Mouse (Mus musculus) testis, adult 2 months (tissue): ENCODE results near the gene Gm10715. TPM values are rescaled to one million over a fixed set of nuclear protein-coding genes. Genes with fewer than 3 reads are reported as not detected.
"Not testable (repeated sequence)": the region's sequence is repeated elsewhere in the genome, so short reads cannot be mapped to it uniquely, and the experiment has no call there.

Experiments
- H3K27ac ChIP-seq: fragments of 200-500 bp; 2 replicates; pipeline ENCODE4 v1.5.1; 2012; ENCODE audit warnings: low read depth, low read length; ENCODE audit not compliant: control insufficient read depth, insufficient read depth
- H3K27me3 ChIP-seq: fragments of 200-500 bp; 2 replicates; pipeline ENCODE4 v1.6.1; 2012; ENCODE audit warnings: mild to moderate bottlenecking, low read length, moderate library complexity; ENCODE audit not compliant: control insufficient read depth, insufficient read depth
- H3K36me3 ChIP-seq: fragments of 200-500 bp; 2 replicates; pipeline ENCODE4 v1.6.1; 2012; ENCODE audit warnings: mild to moderate bottlenecking, low read length; ENCODE audit not compliant: control insufficient read depth, insufficient read depth
- H3K4me1 ChIP-seq: fragments of 200-500 bp; 2 replicates; pipeline ENCODE4 v1.6.1; 2012; ENCODE audit warnings: low read length; ENCODE audit not compliant: control insufficient read depth, insufficient read depth
- H3K4me3 ChIP-seq: fragments of 200-500 bp; 2 replicates; pipeline ENCODE4 v1.5.1; 2012; ENCODE audit warnings: low read depth, mild to moderate bottlenecking, low read length, moderate library complexity, mixed read lengths; ENCODE audit not compliant: control insufficient read depth
- polyA plus RNA-seq: library from polyadenylated mRNA; depleted of rRNA; stranded (reverse); fragments of >200 nt; gene quantifications from 2 replicates; pipeline ENCODE4 v1.2.3, GENCODE M21; 2012

Gene Gm10715
- polyA plus RNA-seq, 1 experiment, result not detected

DNA sequence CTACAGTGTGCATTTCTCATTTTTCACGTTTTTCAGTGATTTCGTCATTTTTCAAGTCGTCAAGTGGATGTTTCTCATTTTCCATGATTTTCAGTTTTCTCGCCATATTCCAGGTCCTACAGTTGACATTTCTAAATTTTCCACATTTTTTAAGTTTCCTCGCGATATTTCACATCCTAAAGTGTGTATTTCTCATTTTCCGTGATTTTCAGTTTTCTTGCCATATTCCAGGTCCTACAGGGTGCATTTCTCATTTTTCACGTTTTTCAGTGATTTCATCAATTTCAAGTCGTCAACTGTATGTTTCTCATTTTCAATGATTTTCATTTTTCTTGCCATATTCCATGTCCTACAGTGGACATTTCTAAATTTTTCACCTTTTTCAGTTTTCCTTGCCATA, 21.3 kb upstream of the Gm10715 start, which contains the start of gene Gm10720:
Gene Gm10720 (plus strand): TSS at position 301 of the 400 bp plus-strand sequence.
- H3K27ac ChIP-seq, H3K36me3 ChIP-seq, H3K4me1 ChIP-seq, H3K27me3 ChIP-seq, H3K4me3 ChIP-seq: not testable (repeated sequence)

DNA sequence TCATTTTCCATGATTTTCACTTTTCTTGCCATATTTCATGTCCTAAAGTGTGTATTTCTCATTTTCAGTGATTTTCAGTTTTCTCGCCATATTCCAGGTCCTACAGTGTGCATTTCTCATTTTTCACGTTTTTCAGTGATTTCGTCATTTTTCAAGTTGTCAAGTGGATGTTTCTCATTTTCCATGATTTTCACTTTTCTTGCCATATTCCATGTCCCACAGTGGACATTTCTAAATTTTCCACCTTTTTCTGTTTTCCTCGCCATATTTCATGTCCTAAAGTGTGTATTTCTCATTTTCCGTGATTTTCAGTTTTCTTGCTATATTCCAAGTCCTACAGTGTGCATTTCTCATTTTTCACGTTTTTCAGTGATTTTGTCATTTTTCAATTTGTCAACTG, 20.8 kb upstream of the Gm10715 start:
- H3K36me3 ChIP-seq, H3K4me1 ChIP-seq, H3K27me3 ChIP-seq, H3K4me3 ChIP-seq, H3K27ac ChIP-seq: not testable (repeated sequence)

DNA sequence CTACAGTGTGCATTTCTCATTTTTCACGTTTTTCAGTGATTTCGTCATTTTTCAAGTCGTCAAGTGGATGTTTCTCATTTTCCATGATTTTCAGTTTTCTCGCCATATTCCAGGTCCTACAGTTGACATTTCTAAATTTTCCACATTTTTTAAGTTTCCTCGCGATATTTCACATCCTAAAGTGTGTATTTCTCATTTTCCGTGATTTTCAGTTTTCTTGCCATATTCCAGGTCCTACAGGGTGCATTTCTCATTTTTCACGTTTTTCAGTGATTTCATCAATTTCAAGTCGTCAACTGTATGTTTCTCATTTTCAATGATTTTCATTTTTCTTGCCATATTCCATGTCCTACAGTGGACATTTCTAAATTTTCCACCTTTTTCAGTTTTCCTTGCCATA, 19.6 kb upstream of the Gm10715 start, which contains the start of gene Gm10719:
Gene Gm10719 (plus strand): TSS at position 301 of the 400 bp plus-strand sequence.
- not testable (repeated sequence) for H3K4me3 ChIP-seq, H3K27ac ChIP-seq, H3K36me3 ChIP-seq, H3K4me1 ChIP-seq, H3K27me3 ChIP-seq

DNA sequence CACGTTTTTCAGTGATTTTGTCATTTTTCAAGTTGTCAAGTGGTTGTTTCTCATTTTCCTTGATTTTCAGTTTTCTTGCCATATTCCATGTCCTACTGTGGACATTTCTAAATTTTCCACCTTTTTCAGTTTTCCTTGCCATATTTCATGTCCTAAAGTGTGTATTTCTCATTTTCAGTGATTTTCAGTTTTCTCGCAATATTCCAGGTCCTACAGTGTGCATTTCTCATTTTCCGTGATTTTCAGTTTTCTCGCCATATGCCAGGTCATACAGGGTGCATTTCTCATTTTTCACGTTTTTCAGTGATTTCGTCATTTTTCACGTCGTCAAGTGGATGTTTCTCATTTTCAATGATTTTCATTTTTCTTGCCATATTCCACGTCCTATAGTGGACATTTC, 17.7 kb upstream of the Gm10715 start:
- H3K4me1 ChIP-seq, H3K4me3 ChIP-seq, H3K27me3 ChIP-seq, H3K36me3 ChIP-seq, H3K27ac ChIP-seq: not testable (repeated sequence)

DNA sequence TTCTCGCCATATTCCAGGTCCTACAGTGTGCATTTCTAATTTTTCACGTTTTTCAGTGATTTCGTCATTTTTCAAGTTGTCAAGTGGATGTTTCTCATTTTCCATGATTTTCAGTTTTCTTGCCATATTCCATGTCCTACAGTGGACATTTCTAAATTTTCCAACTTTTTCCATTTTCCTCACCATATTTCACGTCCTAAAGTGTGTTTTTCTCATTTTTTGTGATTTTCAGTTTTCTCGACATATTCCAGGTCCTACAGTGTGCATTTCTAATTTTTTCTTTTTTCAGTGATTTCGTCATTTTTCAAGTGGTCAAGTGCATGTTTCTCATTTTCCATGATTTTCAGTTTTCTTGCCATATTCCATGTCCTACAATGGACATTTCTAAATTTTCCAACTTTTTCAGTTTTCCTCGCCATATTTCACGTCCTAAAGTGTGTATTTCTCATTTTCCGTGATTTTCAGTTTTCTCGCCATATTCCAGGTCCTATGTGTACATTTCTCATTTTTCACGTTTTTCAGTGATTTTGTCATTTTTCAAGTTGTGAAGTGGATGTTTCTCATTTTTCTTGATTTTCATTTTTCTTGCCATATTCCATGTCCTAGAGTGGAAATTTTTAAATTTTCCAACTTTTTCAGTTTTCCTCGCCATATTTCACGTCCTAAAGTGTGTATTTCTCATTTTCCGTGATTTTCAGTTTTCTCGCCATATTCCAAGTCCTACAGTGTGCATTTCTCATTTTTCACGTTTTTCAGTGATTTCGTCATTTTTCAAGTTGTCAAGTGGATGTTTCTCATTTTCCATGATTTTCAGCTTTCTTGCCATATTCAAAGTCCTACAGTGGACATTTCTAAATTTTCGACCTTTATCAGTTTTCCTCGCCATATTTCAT, 16.6 kb upstream of the Gm10715 start:
- not testable (repeated sequence) for H3K4me3 ChIP-seq, H3K4me1 ChIP-seq, H3K27ac ChIP-seq, H3K36me3 ChIP-seq, H3K27me3 ChIP-seq

DNA sequence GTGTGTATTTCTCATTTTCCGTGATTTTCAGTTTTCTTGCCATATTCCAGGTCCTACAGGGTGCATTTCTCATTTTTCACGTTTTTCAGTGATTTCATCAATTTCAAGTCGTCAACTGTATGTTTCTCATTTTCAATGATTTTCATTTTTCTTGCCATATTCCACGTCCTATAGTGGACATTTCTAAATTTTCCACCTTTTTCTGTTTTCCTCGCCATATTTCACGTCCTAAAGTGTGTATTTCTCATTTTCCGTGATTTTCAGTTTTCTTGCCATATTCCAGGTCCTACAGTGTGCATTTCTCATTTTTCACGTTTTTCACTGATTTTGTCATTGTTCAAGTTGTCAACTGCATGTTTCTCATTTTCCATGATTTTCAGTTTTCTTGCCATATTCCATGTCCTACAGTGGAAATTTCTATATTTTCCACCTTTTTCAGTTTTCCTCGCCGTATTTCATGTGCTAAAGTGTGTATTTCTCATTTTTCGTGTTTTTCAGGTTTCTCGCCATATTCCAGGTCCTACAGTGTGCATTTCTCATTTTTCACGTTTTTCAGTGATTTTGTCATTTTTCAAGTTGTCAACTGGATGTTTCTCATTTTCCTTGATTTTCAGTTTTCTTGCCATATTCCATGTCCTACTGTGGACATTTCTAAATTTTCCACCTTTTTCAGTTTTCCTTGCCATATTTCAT, 14.2 kb upstream of the Gm10715 start:
- H3K4me1 ChIP-seq, H3K27me3 ChIP-seq, H3K36me3 ChIP-seq, H3K4me3 ChIP-seq, H3K27ac ChIP-seq: not testable (repeated sequence)

DNA sequence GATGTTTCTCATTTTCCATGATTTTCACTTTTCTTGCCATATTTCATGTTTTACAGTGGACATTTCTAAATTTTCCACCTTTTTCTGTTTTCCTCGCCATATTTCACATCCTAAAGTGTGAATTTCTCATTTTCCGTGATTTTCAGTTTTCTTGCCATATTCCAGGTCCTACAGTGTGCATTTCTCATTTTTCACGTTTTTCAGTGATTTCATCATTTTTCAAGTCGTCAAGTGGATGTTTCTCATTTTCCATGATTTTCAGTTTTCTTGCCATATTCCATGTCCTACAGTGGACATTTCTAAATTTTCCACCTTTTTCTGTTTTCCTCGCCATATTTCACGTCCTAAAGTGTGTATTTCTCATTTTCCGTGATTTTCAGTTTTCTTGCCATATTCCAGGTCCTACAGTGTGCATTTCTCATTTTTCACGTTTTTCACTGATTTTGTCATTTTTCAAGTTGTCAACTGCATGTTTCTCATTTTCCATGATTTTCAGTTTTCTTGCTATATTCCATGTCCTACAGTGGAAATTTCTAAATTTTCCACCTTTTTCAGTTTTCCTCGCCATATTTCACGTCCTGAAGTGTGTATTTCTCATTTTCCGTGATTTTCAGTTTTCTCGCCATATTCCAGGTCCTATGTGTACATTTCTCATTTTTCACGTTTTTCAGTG, 13.2 kb upstream of the Gm10715 start, which contains the start of gene Gm10718:
Gene Gm10718 (plus strand): TSS at position 236 of the 673 bp plus-strand sequence.
- not testable (repeated sequence) for H3K4me1 ChIP-seq, H3K27me3 ChIP-seq, H3K36me3 ChIP-seq, H3K27ac ChIP-seq, H3K4me3 ChIP-seq

DNA sequence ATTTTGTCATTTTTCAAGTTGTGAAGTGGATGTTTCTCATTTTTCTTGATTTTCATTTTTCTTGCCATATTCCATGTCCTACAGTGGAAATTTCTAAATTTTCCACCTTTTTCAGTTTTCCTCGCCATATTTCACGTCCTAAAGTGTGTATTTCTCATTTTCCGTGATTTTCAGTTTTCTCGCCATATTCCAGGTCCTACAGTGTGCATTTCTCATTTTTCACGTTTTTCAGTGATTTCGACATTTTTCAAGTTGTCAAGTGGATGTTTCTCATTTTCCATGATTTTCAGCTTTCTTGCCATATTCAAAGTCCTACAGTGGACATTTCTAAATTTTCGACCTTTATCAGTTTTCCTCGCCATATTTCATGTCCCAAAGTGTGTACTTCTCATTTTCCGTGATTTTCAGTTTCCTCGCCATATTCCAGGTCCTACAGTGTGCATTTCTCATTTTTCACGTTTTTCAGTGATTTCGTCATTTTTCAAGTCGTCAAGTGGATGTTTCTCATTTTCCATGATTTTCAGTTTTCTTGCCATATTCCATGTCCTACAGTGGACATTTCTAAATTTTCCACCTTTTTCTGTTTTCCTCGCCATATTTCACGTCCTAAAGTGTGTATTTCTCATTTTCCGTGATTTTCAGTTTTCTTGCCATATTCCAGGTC, 12.6 kb upstream of the Gm10715 start:
- not testable (repeated sequence) for H3K27ac ChIP-seq, H3K36me3 ChIP-seq, H3K4me3 ChIP-seq, H3K27me3 ChIP-seq, H3K4me1 ChIP-seq

DNA sequence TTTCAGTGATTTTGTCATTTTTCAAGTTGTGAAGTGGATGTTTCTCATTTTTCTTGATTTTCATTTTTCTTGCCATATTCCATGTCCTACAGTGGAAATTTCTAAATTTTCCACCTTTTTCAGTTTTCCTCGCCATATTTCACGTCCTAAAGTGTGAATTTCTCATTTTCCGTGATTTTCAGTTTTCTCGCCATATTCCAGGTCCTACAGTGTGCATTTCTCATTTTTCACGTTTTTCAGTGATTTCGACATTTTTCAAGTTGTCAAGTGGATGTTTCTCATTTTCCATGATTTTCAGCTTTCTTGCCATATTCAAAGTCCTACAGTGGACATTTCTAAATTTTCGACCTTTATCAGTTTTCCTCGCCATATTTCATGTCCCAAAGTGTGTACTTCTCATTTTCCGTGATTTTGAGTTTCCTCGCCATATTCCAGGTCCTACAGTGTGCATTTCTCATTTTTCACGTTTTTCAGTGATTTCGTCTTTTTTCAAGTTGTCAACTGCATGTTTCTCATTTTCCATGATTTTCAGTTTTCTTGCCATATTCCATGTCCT, 11.7 kb upstream of the Gm10715 start, which contains the start of gene Gm10717:
Gene Gm10717 (plus strand): TSS at position 506 of the 556 bp plus-strand sequence.
- not testable (repeated sequence) for H3K27ac ChIP-seq, H3K4me3 ChIP-seq, H3K4me1 ChIP-seq, H3K36me3 ChIP-seq, H3K27me3 ChIP-seq

DNA sequence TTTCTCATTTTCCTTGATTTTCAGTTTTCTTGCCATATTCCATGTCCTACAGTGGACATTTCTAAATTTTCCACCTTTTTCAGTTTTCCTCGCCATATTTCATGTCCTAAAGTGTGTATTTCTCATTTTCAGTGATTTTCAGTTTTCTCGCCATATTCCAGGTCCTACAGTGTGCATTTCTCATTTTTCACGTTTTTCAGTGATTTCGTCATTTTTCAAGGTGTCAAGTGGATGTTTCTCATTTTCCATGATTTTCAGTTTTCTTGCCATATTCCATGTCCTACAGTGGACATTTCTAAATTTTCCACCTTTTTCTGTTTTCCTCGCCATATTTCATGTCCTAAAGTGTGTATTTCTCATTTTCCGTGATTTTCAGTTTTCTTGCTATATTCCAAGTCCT, 11.0 kb upstream of the Gm10715 start:
- H3K4me1 ChIP-seq, H3K36me3 ChIP-seq, H3K27me3 ChIP-seq, H3K4me3 ChIP-seq, H3K27ac ChIP-seq: not testable (repeated sequence)

DNA sequence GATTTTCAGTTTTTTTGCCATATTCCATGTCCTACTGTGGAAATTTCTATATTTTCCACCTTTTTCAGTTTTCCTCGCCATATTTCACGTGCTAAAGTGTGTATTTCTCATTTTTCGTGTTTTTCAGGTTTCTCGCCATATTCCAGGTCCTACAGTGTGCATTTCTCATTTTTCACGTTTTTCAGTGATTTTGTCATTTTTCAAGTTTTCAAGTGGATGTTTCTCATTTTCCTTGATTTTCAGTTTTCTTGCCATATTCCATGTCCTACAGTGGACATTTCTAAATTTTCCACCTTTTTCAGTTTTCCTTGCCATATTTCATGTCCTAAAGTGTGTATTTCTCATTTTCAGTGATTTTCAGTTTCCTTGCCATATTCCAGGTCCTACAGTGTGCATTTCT, 10.5 kb upstream of the Gm10715 start:
- H3K27me3 ChIP-seq, H3K36me3 ChIP-seq, H3K4me3 ChIP-seq, H3K27ac ChIP-seq, H3K4me1 ChIP-seq: not testable (repeated sequence)
